Mouse (Mus musculus) liver, embryonic 14.5 days (tissue): ENCODE results near the gene Mlana. TPM values are rescaled to one million over a fixed set of nuclear protein-coding genes. Genes with fewer than 3 reads are reported as not detected.

Experiments used
- ATAC-seq: fragments of 200-750 bp; cut with Nextera tagmentation; 2 replicates; pipeline ENCODE4 v1.8.0; 2017; ENCODE audit warnings: moderate number of reproducible peaks, mild to moderate bottlenecking, moderate library complexity; ENCODE audit not compliant: insufficient read depth
- DNase-seq, 3 experiments: peaks; one replicate each; pipeline ENCODE4 v3.0.0-alpha.2; 2012 to 2013; ENCODE audit warnings: low read depth in 3 of 3, low spot score in 3 of 3
- H3K27ac ChIP-seq: fragments of 300-500 bp; sonication (generic); 2 replicates; pipeline ENCODE4 v1.5.1; 2014; ENCODE audit warnings: moderate library complexity, mild to moderate bottlenecking, control low read depth, inconsistent platforms
- H3K27me3 ChIP-seq: fragments of 300-500 bp; sonication (generic); 2 replicates; pipeline ENCODE4 v1.6.1; 2014; ENCODE audit warnings: mild to moderate bottlenecking, low read length, moderate library complexity; ENCODE audit not compliant: control insufficient read depth, insufficient read depth
- H3K36me3 ChIP-seq: fragments of 300-500 bp; sonication (generic); replicated peaks from 2 replicates; pipeline ENCODE4 v1.6.1; 2014; ENCODE audit warnings: low read depth; ENCODE audit not compliant: control insufficient read depth, insufficient read depth
- H3K4me1 ChIP-seq, 2 experiments: fragments of 200-500 bp in 1 of 2; fragments of 300-500 bp in 1 of 2; sonication (generic) in 1 of 2; replicated peaks; 2 replicates each; pipeline ENCODE4 v1.6.1; 2012 to 2014; ENCODE audit warnings: antibody characterized with exemption in 1 of 2, inconsistent platforms in 1 of 2, low read length in 1 of 2; ENCODE audit not compliant: control insufficient read depth in 2 of 2, insufficient read depth in 2 of 2
- H3K4me2 ChIP-seq: fragments of 300-500 bp; sonication (generic); 2 replicates; pipeline ENCODE4 v1.6.1; 2014; ENCODE audit warnings: low read depth, mild to moderate bottlenecking, control low read depth, moderate library complexity
- H3K4me3 ChIP-seq, 2 experiments: fragments of 200-500 bp in 1 of 2; fragments of 300-500 bp in 1 of 2; sonication (generic) in 1 of 2; 2 replicates each; pipeline ENCODE4 v1.5.1; 2012 to 2014; ENCODE audit warnings: low read depth in 2 of 2, low read length in 2 of 2, mild to moderate bottlenecking in 2 of 2, control low read depth in 1 of 2, inconsistent platforms in 1 of 2, moderate library complexity in 1 of 2; ENCODE audit not compliant: insufficient read depth in 1 of 2
- H3K9ac ChIP-seq: fragments of 300-500 bp; sonication (generic); replicated peaks from 2 replicates; pipeline ENCODE4 v1.6.1; 2014; ENCODE audit warnings: mild to moderate bottlenecking, control low read depth, moderate library complexity
- H3K9me3 ChIP-seq: fragments of 300-500 bp; sonication (generic); 2 replicates; pipeline ENCODE4 v1.6.1; 2016; ENCODE audit warnings: low read length, mixed read lengths; ENCODE audit not compliant: control insufficient read depth
- CTCF ChIP-seq: IDR thresholded peaks from 2 replicates; pipeline ENCODE4 v1.5.1; 2016; ENCODE audit warnings: antibody characterized with exemption, low read depth, control low read depth
- EP300 ChIP-seq: IDR thresholded peaks from 2 replicates; pipeline ENCODE4 v1.6.1; 2016; ENCODE audit warnings: antibody characterized with exemption, low read depth
- WGBS: fragments of 180-500 bp; shearing (Covaris S2); extraction: QIAGEN DNeasy Blood & Tissue Kit; methylation state at CpG from one replicate; pipeline ENCODE4 v1.1.7; 2014; ENCODE audit not compliant: insufficient replicate concordance; 5-methylcytosine and 5-hydroxymethylcytosine counted together
- polyA plus RNA-seq, 2 experiments: library from polyadenylated mRNA; depleted of rRNA in 1 of 2; stranded (reverse) in 1 of 2; unstranded in 1 of 2; fragments of >200 nt; fragmentation: Nextera tagmentation in 1 of 2; extraction: Ambion mirVana in 1 of 2; gene quantifications; 2 replicates each; pipeline versions ENCODE4 v1.2.1 to v1.2.3; 2012 to 2014

The Mlana gene
- polyA plus RNA-seq, 2 experiments, result not detected

DNA sequence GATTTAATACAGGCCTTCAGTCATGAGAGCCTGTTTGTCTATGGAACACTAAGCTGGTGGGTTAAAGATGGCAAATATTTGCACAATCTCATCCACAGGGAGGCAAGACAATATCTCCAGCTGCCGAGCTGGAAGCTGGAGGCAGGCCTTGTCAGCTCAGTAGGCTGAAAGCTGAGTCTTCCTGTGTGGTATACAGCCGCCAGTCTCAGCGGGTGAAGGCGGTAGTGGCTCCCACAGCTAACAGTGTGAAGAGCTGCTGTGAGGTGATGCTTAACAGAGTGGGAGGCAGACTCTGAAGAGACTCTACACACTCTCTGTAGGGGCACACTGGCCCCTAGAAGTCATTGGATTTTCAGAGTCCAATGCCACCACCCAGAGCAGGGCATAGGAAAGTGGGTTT, 4.1 kb downstream of the Mlana start:
- 54% methylated on average over 4 of the region's 4 CpGs for WGBS
- DNase-seq (no peak), ATAC-seq (no peak)

DNA sequence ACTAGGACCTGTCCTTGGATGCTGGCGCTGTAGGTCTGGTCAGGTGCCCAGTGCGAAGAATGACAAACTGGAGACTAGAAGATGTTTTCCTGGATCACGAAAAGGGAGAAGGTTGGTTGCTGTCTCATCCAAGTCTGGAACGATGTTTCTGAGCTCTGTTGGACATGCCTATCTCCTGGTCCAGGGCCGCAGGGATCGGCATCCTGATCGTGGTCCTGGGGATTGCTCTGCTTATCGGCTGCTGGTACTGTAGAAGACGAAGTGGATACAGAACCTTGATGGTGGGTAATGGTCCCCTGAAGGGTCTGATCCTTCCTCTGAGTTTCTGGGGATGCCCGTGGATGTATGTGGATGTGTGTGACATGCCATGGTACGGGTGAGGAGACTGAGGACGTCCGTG, 6.8 kb downstream of the Mlana start:
- H3K4me3 ChIP-seq, result no peak overlapping the region
- H3K9ac ChIP-seq, result no peak overlapping the region
- H3K27ac ChIP-seq, result no peak overlapping the region
- no peak overlapping the region for H3K4me2 ChIP-seq
- H3K9me3 ChIP-seq, result no peaks in the 10 kb centered on the region
- WGBS, result 76% methylated on average over 13 of the region's 13 CpGs
- ATAC-seq (no peak), DNase-seq (no peak)
- no peaks in the 10 kb centered on the region for H3K4me1 ChIP-seq
- no peaks in the 10 kb centered on the region for H3K27me3 ChIP-seq
- TF ChIP-seq EP300, result no peak
- no peak for TF ChIP-seq CTCF
- H3K36me3 ChIP-seq, result no peaks in the 10 kb centered on the region

More for the DNA sequence above, 4.1 kb downstream of the Mlana start:
- TF ChIP-seq EP300, result no peak
- no peak for TF ChIP-seq CTCF
- no peak overlapping the region for H3K9ac ChIP-seq
- no peaks in the 10 kb centered on the region for H3K36me3 ChIP-seq
- no peaks in the 10 kb centered on the region for H3K27me3 ChIP-seq
- no peaks in the 10 kb centered on the region for H3K4me1 ChIP-seq
- no peak overlapping the region for H3K4me3 ChIP-seq
- H3K9me3 ChIP-seq, result no peaks in the 10 kb centered on the region
- H3K27ac ChIP-seq, result no peak overlapping the region
- H3K4me2 ChIP-seq, result no peak overlapping the region

DNA sequence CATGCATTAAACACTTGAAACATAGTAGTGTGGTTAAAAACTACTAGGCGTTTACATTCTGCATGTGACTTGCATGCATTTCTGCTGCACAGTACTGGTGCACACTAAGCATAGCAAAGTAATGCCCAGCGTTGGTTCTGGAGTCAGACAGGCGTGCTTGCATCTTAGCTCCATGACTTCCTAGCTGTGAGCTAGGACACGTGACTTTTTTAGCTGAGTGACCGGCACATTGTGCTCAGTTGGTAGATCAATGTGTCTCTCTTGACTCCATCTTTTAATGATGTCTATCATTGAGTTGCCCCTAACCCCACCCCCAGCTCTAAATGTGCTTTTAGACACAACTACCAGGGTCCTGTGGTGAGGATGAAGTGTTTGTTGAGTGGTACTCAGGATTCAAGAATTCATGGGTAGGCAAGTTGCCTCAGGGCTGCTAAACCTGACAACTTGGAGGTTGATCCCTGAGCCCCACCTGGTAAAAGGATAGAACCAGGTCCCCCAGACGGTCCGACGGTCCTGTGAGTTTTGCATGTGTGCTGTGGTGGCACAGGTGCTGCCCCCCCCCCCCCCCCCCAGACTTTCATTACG, 9.8 kb downstream of the Mlana start:
- WGBS, result 66% methylated on average over 9 of the region's 9 CpGs
- no peaks in the 10 kb centered on the region for H3K36me3 ChIP-seq
- no peak overlapping the region for H3K4me3 ChIP-seq
- DNase-seq (no peak), ATAC-seq (no peak)
- no peaks in the 10 kb centered on the region for H3K27me3 ChIP-seq
- no peak overlapping the region for H3K27ac ChIP-seq
- TF ChIP-seq EP300, result no peak
- no peak for TF ChIP-seq CTCF
- no peak overlapping the region for H3K9ac ChIP-seq
- H3K4me1 ChIP-seq, result no peaks in the 10 kb centered on the region
- H3K9me3 ChIP-seq, result no peaks in the 10 kb centered on the region
- no peak overlapping the region; the same call in 1 of the 2 replicates for H3K4me2 ChIP-seq

DNA sequence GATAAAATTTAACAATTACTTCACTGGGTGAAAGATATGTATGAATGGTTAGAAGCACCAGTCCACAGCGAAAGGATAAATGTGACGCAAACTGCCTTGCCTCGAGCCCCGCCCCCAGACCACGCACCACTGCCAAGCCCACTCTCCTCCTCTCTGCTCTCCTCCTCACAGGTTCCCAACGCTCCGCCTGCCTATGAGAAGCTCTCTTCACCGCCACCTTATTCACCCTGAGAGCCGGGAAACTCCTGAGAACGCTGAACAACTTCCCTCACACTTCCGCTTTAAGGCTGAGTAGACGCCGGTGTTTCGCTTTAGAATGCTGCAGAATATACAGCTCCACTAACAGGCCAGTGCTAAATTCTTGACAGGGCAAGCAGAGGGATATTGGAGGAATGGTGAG, 10.4 kb downstream of the Mlana start:
- DNase-seq, result peak in 1 of 3 experiments; percentile 7
- TF ChIP-seq EP300, result no peak
- no peak for TF ChIP-seq CTCF
- Histone ChIP-seq H3K9me3 (no peaks in the 10 kb centered on the region), H3K27ac (no peak overlapping the region), H3K4me2 (peak overlapping the region; percentile 44), H3K36me3 (no peaks in the 10 kb centered on the region), H3K27me3 (no peaks in the 10 kb centered on the region), H3K9ac (no peak overlapping the region), H3K4me3 (peak overlapping the region; percentile 28; a peak in 3 of 4 replicates), H3K4me1 (no peaks in the 10 kb centered on the region)
- 37% methylated on average over 14 of the region's 14 CpGs for WGBS
- no peak for ATAC-seq

DNA sequence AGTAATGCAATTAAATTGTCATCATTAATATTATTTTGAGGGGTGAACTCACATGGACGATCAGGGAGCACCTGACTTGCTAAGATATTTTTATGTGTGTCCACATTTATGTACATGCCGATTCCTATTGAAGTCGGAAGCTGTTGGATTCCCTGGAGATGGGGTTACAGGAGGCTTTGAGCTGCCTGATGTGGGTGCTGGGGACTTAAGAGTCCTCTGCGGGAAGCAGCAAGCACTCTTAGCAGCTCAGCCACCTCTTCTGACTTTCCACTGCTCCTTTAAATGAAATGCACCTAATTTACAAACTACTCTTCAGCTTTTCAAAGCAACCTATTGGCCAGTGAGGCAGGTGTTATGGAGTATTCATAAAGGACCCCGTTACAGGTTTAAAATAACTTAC, 10.8 kb downstream of the Mlana start:
- Histone ChIP-seq H3K4me2 (peak overlapping the region; percentile 44), H3K36me3 (no peaks in the 10 kb centered on the region), H3K27me3 (no peaks in the 10 kb centered on the region), H3K4me1 (no peaks in the 10 kb centered on the region), H3K9ac (no peak overlapping the region), H3K27ac (no peak overlapping the region), H3K4me3 (no peak overlapping the region; a peak in 1 of 4 replicates), H3K9me3 (no peaks in the 10 kb centered on the region)
- no peak for DNase-seq
- TF ChIP-seq CTCF (no peak), EP300 (no peak)
- no peak for ATAC-seq
- WGBS, result 55% methylated on average over 5 of the region's 5 CpGs
